Mouse (Mus musculus) neural tube, embryonic 12.5 days (tissue): ENCODE measurements around the gene Txndc2. TPM values are rescaled to one million over a fixed set of nuclear protein-coding genes. Genes with fewer than 3 reads are reported as not detected.
"Not testable (repeated sequence)": the region's sequence is repeated elsewhere in the genome, so short reads cannot be mapped to it uniquely, and the experiment has no call there.

Source experiments
- ATAC-seq: fragments of 200-750 bp; cut with Nextera tagmentation; 2 replicates; pipeline ENCODE4 v1.8.0; 2017; ENCODE audit warnings: low read depth, mild to moderate bottlenecking, moderate TSS enrichment, moderate library complexity; ENCODE audit not compliant: low FRiP score
- H3K27ac ChIP-seq: fragments of 300-500 bp; sonication (generic); 2 replicates; pipeline ENCODE4 v1.5.1; 2016
- H3K27me3 ChIP-seq: fragments of 300-500 bp; sonication (generic); replicated peaks from 2 replicates; pipeline ENCODE4 v1.6.1; 2016; ENCODE audit warnings: mild to moderate bottlenecking
- H3K36me3 ChIP-seq: fragments of 300-500 bp; sonication (generic); 2 replicates; pipeline ENCODE4 v1.6.1; 2016; ENCODE audit warnings: mild to moderate bottlenecking
- H3K4me1 ChIP-seq: fragments of 300-500 bp; sonication (generic); 2 replicates; pipeline ENCODE4 v1.6.1; 2016
- H3K4me2 ChIP-seq: fragments of 300-500 bp; sonication (generic); replicated peaks from 2 replicates; pipeline ENCODE4 v1.6.1; 2016; ENCODE audit warnings: mild to moderate bottlenecking
- H3K4me3 ChIP-seq: fragments of 300-500 bp; sonication (generic); 2 replicates; pipeline ENCODE4 v1.5.1; 2016
- H3K9ac ChIP-seq: fragments of 300-500 bp; sonication (generic); 2 replicates; pipeline ENCODE4 v1.6.1; 2016; ENCODE audit warnings: mild to moderate bottlenecking
- H3K9me3 ChIP-seq: fragments of 300-500 bp; sonication (generic); 2 replicates; pipeline ENCODE4 v1.6.1; 2016; ENCODE audit warnings: mild to moderate bottlenecking
- WGBS: fragments of 180-500 bp; shearing (Covaris S2); methylation state at CpG from one replicate; pipeline ENCODE4 v1.1.7; 2016; 5-methylcytosine and 5-hydroxymethylcytosine counted together
- polyA plus RNA-seq: library from polyadenylated mRNA; unstranded; fragments of >200 nt; fragmentation: Nextera tagmentation; extraction: Ambion mirVana; gene quantifications from 2 replicates; pipeline ENCODE4 v1.2.1, GENCODE M21; 2016

Gene Txndc2
- polyA plus RNA-seq, 1 experiment from 2014 or later, result 0.30 TPM

DNA sequence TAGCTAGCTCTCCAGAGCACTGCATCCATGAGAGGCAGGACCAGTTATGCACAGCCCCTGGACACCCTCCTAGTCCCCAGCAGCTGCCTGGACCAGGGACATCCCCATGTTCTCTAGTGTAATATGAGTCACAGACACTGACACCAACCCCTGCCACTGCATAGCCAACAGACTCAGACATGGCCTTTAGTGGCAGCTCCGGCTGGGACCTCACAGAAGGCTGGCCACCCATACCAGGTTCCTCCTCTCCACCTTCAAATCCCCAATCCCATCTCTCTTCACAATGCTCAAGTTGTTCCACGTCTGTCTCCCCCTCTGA lies 7.2 kb upstream of the Txndc2 start:
- no peaks in the 10 kb centered on the region for H3K27me3 ChIP-seq
- peaks cover 6% of the 10 kb centered on the region; the same call in 1 of the 2 replicates for H3K36me3 ChIP-seq
- no peak overlapping the region for H3K4me2 ChIP-seq
- no peaks in the 10 kb centered on the region for H3K4me1 ChIP-seq
- no peak overlapping the region for H3K9ac ChIP-seq
- 87% methylated on average over 2 of the region's 2 CpGs for WGBS
- no peaks in the 10 kb centered on the region for H3K9me3 ChIP-seq
- no peak overlapping the region for H3K4me3 ChIP-seq
- H3K27ac ChIP-seq, result no peak overlapping the region
- no peak for ATAC-seq

DNA sequence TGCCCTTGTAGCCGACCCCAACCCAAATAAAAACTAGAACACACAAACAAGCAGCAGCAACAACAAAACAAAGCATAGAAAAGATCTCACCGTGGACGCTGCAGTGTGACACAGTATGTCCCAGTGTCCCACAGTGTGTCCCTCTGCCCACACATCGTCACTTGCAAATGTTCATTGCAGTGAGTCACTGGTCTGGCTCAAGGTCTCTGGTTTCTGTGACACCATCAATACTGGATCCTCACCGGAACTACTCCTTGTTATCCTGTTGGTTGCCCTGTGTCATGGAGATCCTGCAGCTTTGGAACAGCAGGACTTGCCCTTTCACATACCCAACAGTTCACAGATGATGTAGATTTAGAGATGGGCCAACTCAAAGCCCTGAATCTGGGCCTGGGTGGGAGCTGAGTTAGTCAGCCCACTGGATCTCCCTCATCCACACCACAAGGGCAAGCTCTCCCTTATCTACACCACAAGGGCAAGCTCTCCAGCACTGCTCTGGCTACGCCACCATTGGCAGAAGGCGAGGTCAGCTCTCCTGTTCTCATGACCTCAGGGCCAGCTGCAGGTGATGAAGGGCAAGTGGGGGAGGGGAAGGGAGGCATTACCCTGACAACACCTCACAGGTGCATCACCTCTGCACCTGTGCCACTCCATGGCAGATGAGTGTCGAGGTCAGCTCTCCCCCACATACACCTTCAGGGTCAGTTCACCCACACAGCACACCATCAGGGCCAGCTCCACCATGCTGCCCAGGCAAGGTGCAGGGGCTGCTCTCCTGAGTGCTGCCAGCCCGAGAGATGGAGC lies 6.6 kb upstream of the Txndc2 start:
- no peak overlapping the region for H3K27ac ChIP-seq
- H3K9ac ChIP-seq, result no peak overlapping the region
- H3K9me3 ChIP-seq, result no peaks in the 10 kb centered on the region
- no peak for ATAC-seq
- H3K27me3 ChIP-seq, result no peaks in the 10 kb centered on the region
- WGBS, result 87% methylated on average over 9 of the region's 9 CpGs
- no peak overlapping the region for H3K4me2 ChIP-seq
- no peak overlapping the region for H3K4me3 ChIP-seq
- peaks cover 6% of the 10 kb centered on the region; the same call in 1 of the 2 replicates for H3K36me3 ChIP-seq
- no peaks in the 10 kb centered on the region for H3K4me1 ChIP-seq

DNA sequence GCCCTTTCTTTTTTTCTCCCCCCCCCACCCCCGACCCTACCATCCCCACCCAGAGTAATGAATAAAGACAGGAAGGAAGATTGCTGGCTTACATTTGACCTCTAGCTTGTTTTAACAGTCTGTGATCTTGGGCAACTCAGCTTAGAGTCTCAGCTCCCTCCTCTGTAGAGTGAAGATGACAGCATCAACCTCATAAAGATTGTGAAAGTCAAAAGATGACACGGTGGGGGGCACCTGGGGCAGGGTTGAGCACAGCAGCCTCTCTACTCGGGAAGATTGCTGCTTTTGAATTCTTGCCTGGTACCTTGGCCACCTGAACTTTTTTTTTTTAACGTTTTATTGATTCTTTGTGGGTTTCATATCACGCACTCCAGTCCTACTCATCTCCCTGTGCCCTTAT lies 6.0 kb upstream of the Txndc2 start:
- no peak overlapping the region for H3K4me3 ChIP-seq
- H3K27me3 ChIP-seq, result no peaks in the 10 kb centered on the region
- 58% methylated on average over 5 of the region's 5 CpGs for WGBS
- H3K9ac ChIP-seq, result no peak overlapping the region
- peaks cover 4% of the 10 kb centered on the region; the same call in 1 of the 2 replicates for H3K4me1 ChIP-seq
- no peak overlapping the region for H3K27ac ChIP-seq
- no peaks in the 10 kb centered on the region for H3K9me3 ChIP-seq
- peaks cover 6% of the 10 kb centered on the region; the same call in 1 of the 2 replicates for H3K36me3 ChIP-seq
- ATAC-seq, result no peak
- H3K4me2 ChIP-seq, result no peak overlapping the region

DNA sequence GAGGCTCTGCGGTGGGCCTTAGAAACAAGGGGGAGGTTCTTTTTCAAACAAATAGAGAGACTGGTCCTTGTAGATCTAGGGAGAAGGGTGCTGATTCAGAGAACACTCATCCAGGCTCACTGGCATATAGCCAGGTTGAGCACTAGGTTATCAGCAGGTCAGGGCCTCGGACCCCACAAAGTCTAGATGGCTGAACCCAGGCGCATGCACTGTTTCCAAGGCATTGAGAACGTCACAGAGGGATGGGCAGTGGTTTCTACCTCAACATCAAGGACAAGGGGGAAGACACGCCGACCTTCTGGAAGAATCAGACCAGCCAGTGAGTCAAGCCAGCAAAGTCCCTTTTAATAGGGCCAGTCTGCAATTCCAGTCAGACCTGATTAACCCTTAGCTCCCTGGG lies 5.3 kb upstream of the Txndc2 start:
- Histone ChIP-seq H3K4me1 (peaks cover 10% of the 10 kb centered on the region), H3K4me3 (no peak overlapping the region), H3K27me3 (no peaks in the 10 kb centered on the region), H3K36me3 (0 out of 2 replicates have a peak, but pooled peaks cover under 1% of the 10 kb centered on the region), H3K9me3 (no peaks in the 10 kb centered on the region), H3K4me2 (no peak overlapping the region), H3K27ac (no peak overlapping the region), H3K9ac (no peak overlapping the region)
- ATAC-seq, result no peak
- 83% methylated on average over 6 of the region's 6 CpGs for WGBS

DNA sequence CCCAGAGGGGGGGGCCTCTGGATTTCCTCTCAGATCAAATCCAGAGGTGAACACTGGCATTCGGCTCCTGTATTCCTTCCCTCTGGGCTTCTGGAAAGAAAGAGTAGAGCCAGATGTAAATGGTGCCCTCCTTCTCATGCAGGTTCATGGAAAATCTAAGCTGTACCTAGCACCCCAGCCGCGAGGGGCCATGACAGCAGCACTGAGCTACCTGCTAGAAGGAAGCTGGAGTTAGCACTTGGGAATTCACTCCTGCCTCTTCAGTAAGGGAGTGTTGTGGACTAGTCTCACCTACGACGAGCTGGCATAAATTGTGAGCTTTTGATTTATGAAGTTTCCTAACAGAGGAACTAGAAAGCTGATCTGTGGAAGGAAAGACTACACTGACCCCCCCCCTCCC lies 1.6 kb upstream of the Txndc2 start:
- ATAC-seq, result no peak
- no peaks in the 10 kb centered on the region for H3K27me3 ChIP-seq
- H3K36me3 ChIP-seq, result no peaks in the 10 kb centered on the region
- H3K9me3 ChIP-seq, result no peaks in the 10 kb centered on the region
- no peak overlapping the region for H3K4me2 ChIP-seq
- H3K9ac ChIP-seq, result no peak overlapping the region
- WGBS, result 88% methylated on average over 5 of the region's 5 CpGs
- H3K27ac ChIP-seq, result no peak overlapping the region
- no peak overlapping the region for H3K4me3 ChIP-seq
- peaks cover 11% of the 10 kb centered on the region for H3K4me1 ChIP-seq

DNA sequence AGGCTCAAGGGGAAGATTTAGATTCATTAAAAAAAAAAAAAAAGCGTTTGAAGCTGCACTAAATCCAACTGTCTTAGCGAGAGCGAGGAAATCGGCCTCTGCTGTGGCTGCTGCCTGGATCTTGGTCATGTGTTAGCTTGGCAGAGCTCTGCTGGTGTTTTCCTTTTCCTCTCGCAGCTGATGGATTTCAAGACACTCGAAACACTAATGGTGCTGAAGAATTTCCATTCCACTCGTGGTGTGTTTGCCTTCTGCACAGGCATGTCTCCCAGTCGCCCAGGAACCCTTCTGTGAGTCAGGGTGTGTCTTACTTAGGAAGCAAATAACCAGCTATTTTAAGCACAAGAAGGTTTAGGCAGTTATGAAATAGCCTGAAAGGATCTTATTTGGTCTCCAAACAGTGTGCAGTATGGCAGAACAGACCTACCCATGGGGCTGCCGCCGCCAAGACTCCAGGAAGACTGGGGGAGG lies 1.1 kb upstream of the Txndc2 start:
- H3K4me2 ChIP-seq, result no peak overlapping the region
- ATAC-seq, result no peak
- H3K9me3 ChIP-seq, result no peaks in the 10 kb centered on the region
- WGBS, result 54% methylated on average over 10 of the region's 10 CpGs
- H3K4me1 ChIP-seq, result peaks cover 11% of the 10 kb centered on the region
- no peak overlapping the region for H3K9ac ChIP-seq
- H3K36me3 ChIP-seq, result no peaks in the 10 kb centered on the region
- no peak overlapping the region for H3K4me3 ChIP-seq
- H3K27ac ChIP-seq, result no peak overlapping the region
- H3K27me3 ChIP-seq, result no peaks in the 10 kb centered on the region

DNA sequence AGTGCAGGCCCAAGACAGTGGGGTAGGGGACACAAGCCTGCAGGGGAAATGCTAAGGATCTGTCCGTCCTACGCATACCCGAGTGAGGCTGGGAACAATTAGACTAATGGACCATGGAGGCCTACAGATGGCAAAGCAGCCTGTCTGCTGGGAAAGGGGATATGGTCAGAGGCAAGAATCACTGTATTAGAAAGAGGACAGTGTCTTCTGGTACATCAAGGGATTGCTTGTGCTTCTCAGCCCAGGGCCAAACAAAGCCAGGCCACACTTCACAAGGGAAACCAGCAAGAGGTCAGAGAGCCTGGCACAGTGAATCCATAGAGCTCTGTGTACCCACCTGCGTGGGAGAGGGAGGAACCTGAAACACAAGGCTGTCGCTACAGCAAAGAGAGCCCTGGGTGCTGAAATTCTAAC lies 617 bp upstream of the Txndc2 start:
- Histone ChIP-seq H3K27me3 (no peaks in the 10 kb centered on the region), H3K4me1 (peaks cover 11% of the 10 kb centered on the region), H3K4me2 (no peak overlapping the region), H3K4me3 (no peak overlapping the region), H3K9ac (no peak overlapping the region), H3K27ac (no peak overlapping the region), H3K9me3 (no peaks in the 10 kb centered on the region), H3K36me3 (no peaks in the 10 kb centered on the region)
- ATAC-seq, result 0 out of 2 replicates have a peak, but pooled peaks have one; percentile 41
- 30% methylated on average over 5 of the region's 5 CpGs for WGBS

DNA sequence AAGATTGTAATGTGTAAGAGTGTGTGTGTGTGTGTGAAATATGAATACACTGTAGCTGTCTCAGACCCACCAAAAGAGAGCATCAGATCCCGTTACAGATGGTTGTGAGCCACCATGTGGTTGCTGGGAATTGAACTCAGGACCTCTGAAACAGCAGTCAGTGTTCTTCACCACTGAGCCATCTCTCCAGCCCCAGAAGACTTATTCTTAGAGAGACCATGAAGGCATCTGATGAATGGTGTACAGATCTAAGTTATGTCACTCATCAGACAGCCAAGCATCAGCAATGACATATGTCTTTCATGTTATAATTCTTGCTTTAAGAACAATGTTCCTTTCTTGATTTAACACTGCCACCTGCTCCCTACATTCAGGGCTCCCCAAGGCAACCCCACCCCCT lies 2.8 kb downstream of the Txndc2 start:
- Histone ChIP-seq H3K36me3 (no peaks in the 10 kb centered on the region), H3K9ac (no peak overlapping the region), H3K4me2 (no peak overlapping the region), H3K4me3 (no peak overlapping the region), H3K27me3 (no peaks in the 10 kb centered on the region), H3K9me3 (no peaks in the 10 kb centered on the region), H3K4me1 (peaks cover 11% of the 10 kb centered on the region), H3K27ac (no peak overlapping the region)
- ATAC-seq, result no peak
- WGBS, result 80% methylated on average over 1 of the region's 1 CpGs

DNA sequence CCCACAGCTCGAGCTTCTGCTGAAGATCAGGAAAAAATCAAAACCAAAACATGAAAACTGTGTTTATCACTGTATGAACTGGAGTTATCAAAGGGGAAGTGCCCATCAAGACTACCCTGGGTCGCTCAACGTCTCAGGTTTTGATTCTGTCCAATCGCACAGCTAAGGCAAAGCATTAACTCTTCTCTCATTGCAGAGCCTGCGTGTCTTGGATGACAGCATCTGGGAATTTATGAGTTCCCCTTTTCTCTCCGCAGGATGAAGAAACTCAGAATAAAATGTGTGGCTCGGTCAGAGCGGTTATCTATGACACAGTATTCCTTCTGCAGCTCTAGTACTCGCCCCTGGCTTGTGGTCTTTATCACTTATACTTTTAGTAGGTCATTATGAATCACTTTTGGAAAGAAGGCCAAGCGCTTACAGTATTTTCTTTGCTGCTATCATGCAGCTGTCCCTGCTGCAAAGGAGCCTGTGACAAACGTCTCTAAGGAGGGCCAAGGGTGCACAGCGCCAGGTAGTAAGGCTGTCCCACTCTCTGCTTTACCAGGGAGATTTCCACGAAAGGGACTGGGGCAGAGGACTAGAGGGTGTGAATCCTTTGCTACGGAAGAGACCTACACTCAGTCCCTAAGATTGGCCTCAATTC lies 6.1 kb downstream of the Txndc2 start:
- no peak overlapping the region for H3K4me2 ChIP-seq
- no peaks in the 10 kb centered on the region for H3K36me3 ChIP-seq
- no peak overlapping the region for H3K9ac ChIP-seq
- H3K27me3 ChIP-seq, result no peaks in the 10 kb centered on the region
- H3K4me3 ChIP-seq, result no peak overlapping the region
- H3K9me3 ChIP-seq, result no peaks in the 10 kb centered on the region
- no peaks in the 10 kb centered on the region for H3K4me1 ChIP-seq
- WGBS, result 72% methylated on average over 14 of the region's 14 CpGs
- H3K27ac ChIP-seq, result no peak overlapping the region
- ATAC-seq, result no peak

DNA sequence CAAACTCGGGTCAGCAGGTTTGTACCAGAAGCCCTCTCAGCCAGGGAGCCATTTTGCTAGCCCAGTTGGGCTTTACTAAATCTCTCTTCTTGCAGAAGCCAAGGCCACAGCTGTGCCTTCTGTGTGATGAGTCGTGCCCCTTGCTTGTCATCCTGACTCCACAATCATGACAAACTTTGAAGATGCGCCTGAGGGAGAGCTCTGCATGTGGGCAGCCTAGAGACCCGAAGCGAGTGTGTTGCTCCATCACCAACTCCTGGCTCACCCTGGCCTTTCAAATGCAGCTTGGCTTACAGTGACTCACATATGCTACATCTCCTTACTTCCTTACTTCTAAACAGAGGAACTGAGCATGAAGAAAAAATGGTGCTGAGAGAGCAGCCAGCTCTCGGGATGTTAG lies 12.0 kb downstream of the Txndc2 start:
- Histone ChIP-seq H3K4me1 (no peaks in the 10 kb centered on the region), H3K9ac (no peak overlapping the region), H3K4me2 (no peak overlapping the region), H3K27me3 (no peaks in the 10 kb centered on the region), H3K36me3 (no peaks in the 10 kb centered on the region), H3K9me3 (no peaks in the 10 kb centered on the region), H3K4me3 (no peak overlapping the region), H3K27ac (no peak overlapping the region)
- ATAC-seq, result no peak
- whole genome bisulfite sequencing, result 81% methylated on average over 6 of the region's 6 CpGs

DNA sequence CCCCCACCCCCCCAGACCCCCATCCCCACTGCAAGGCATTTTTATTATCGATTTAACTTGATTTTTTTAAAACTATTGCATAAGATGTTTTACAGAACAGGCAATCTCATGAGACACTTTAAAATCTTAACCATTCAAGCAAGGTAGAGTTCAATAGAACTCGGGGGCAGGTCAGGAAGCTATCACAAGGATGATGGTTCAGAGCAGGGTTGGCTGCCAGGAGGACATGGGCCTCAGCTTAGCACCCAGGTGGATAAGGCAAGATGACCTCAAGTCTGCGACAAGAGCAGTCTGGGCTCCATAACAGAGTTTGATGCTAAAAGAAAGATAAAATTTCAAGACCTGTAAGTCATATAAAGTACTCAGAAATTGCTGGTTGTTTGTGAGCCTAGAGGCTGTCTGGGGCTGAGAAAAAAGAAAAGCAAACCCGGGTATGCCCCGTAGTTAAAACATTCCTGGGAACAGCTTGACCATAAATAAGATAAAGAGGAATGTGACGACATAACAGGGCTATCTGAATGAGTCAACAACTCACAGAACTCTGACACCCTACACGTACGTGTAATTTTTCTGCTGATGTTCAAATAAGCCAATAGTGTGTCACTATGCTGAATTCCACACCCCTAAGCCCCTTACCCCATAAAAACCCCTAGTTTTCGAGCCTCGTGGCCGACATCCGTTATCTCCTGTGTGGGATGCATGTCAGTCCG lies 13.0 kb downstream of the Txndc2 start:
- not testable (repeated sequence) for H3K9ac ChIP-seq, H3K27ac ChIP-seq, H3K9me3 ChIP-seq, H3K27me3 ChIP-seq, H3K4me2 ChIP-seq, ATAC-seq, H3K4me1 ChIP-seq, H3K36me3 ChIP-seq, H3K4me3 ChIP-seq
- WGBS, result 84% methylated on average over 13 of the region's 13 CpGs

DNA sequence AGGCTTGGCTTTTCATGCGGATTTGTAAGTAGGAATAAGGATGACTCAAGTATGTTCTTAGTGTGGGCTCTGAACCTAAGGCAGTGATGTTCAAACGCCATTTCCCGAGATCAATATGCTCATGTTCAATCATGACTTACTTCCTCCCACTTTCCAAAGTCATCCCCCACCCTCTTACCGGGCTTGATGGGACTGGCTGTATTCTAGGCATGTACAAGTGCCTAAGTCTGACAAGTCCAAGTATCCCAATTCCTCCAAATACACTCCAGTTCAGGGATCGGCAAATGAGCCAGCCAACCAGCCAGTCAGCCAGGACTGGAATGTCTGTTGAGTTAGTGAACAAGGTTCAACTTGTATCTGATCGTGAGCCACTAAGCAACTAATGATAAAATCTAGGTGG lies 15.7 kb downstream of the Txndc2 start:
- Histone ChIP-seq H3K4me2 (no peak overlapping the region), H3K9me3 (no peaks in the 10 kb centered on the region), H3K27me3 (no peaks in the 10 kb centered on the region)

More for the DNA sequence above, 15.7 kb downstream of the Txndc2 start:
- no peak overlapping the region for H3K4me3 ChIP-seq
- H3K27ac ChIP-seq, result no peak overlapping the region
- H3K9ac ChIP-seq, result no peak overlapping the region
- H3K36me3 ChIP-seq, result no peaks in the 10 kb centered on the region
- WGBS, result 92% methylated on average over 6 of the region's 6 CpGs
- H3K4me1 ChIP-seq, result no peaks in the 10 kb centered on the region
- no peak for ATAC-seq
